Mouse (Mus musculus): ENCODE measurements around the gene Txnrd2.

Gene Txnrd2

DNA sequence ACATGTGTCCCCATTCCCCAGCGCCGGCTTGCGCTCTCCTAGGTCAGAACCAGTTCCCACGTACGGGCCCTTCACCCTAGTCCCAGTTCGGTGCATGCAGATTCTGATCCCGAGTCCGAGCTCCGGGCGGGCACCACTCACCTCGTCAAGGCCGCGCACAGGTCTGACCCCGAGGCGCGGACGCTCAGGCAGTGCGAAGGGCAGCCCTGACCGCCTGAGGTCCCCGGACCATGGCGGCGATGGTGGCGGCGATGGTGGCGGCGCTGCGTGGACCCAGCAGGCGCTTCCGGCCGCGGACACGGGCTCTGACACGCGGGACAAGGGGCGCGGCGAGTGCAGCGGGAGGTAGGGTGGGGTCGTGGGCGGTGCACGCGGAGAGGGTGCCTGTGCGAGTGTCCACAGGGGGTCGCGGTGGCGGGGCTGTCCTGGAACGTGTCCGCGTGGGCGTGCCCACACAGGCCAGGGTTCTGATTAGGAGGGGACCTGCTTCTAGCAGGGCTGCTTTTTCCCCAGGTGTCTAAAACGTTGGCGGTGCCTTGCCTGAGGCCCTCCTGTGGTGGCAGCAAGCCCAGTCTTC lies at the start of gene Txnrd2:
Txnrd2 (plus strand) TSS at position 170 of the 577 bp plus-strand sequence.
- peak; percentile 85 to 88 for DNase-seq

DNA sequence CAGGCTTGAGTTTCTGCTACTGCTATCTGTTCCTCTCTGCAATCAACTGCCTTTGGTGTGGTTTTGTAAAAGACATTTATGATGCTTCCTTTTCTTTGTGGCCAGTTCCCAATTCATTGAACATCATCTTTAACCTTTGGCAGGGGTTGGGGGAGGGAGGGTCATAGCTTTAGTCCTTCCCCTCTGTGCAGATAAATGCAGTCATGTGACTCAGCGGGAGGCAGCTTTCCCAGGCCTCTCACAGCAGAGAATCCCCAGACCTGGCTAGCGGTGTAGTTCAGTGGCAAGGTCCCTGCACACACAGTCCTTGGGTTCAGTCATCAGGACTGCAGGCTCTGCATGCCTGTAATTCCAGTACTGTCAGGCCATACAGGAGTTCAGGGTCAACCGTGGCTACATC lies 49.0 kb upstream of the Txnrd2 start:
- peak in 1 of 2 experiments; percentile 22 for DNase-seq

DNA sequence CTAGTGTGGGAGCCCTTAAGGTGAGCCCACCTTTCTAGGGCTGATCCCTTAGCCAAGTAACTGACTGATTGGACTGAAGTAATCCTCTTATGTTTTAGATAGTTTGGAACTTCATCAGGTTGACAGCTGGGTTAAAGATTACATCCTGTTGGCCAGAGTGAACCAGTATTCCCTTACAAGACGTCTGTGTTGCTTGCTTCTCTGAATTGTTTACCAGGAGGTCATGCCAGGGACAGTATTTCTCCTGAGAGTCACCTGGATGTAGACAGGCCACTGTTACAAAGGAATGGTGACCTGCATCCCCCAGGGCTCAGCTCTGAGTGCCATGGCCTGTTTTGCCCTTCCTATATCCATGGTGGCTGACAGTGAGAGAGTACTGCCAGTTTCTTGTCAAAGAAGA lies 47.7 kb upstream of the Txnrd2 start:
- no peak for DNase-seq

DNA sequence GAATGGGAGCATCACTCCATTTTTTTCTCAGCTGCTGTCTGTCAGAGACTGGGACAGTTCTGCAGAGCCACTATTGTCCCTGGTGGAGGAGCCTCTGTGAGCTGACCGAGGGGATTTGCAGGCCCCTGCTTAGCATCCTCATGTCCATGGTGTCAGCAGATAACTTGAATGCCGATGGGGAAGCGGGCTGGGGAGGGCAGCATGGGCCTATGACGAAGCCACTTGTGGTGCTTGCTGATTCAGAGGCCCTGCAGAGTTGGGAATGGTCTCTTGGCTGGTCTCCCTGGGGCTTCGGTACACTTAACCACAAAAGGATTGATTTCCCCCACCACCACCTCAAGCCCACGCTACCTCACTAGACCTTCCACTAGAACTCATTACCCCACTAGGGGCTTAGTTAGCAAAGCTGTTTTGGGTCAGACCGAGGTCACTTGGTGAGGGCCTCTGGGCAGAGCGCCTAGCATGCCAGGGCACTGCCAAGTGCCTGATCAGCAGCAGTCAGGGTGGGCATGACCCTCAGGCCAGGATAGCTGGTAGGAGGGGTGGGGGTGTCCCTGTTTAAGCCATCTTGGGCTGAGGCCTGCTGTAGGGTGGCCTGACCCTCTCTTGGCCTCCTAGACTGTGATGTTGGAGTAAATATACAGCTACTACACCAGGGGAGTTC lies 46.7 kb upstream of the Txnrd2 start:
- DNase-seq = peak in 1 of 2 experiments; percentile 37

DNA sequence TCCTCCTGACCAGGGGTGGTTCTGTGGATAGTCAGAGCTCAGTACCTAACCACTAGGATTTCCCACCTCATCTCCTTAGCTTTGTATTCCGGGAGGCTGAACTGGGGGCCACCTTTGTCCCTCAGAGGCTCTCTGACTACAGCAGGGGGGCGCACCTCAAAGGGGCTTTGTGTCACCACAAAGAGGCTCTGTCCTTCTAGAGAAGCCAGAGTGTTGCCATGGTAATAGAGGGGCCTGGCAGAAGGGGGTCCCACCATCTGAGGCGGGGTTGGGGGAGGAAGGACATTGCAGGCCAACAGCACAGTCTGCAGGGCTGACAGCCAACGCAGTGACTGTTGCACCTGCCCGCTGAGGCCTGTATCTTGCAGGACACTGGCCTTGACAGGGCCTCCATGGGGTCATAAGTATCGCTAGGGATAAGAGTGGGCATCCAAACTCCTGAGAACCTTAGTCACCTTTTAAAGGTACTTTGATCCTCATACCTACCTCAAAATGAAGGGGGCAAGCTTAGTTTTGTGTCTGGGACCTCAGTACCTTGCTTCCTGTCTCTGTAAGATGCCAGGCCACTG lies 45.6 kb upstream of the Txnrd2 start:
- DNase-seq = peak; percentile 73 to 81

DNA sequence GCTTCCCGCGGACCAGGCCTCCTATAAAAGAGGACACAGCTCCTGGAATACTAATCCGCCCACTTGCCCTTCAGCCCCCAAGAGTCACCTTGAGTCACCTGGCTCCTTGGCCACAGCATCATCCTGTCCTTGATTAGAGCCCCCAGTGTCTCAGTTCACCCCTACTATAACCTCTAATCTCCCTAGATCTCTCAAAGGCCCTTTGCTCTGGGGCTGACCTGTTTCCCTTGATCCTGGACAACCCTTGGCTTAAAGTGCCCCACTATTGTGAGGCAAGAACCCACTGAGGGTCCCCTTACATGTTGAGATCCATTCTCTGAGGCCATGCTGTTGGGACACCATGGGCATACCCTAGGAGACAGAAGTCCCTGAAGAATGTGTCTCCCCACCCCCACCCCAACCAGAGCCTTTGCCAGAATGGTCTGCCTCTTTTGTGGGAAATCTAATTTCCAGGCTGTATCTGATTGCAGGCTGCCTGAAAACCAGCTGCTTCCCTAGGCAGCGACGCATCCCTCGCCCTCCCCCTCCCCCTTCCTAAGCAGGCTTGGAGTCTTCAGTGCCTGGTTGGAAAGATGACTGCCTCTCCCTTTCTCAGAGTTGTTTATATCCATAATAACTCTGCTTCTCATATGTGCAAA lies 44.4 kb upstream of the Txnrd2 start:
- peak in 1 of 2 experiments; percentile 34 for DNase-seq

DNA sequence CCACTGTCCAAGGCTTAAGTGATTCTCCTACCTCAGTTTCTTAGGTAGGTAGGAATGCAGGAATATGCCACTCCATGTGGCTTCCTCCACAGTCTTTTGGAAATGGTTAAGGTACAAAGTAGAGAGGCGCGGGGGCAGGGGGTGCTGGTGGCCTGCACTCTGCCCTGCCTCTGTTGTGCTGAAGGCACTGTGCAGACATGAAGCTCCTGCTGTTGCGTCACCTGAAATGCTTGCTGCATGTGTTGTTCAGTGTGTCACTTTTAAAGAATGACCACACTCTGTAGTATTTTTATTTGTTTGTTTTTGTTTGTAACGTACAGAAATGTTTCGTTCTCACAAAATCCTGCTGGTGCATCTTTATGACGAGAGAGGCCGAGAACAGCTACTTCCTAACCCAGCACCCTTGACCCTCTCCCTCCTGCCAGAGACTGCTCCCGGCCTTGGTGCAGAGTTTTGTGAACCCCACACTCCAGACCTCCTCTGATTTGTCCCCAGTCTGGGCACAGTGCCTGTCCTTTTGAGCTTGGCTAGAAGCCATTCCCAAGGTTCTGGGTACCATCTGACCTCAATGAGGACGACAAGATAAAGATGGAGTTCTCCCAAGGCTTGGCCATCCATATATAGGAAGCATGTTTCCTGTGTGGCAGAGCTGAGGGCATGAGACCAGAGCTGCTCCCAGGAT lies 43.0 kb upstream of the Txnrd2 start:
- DNase-seq = peak; percentile 57 to 66

DNA sequence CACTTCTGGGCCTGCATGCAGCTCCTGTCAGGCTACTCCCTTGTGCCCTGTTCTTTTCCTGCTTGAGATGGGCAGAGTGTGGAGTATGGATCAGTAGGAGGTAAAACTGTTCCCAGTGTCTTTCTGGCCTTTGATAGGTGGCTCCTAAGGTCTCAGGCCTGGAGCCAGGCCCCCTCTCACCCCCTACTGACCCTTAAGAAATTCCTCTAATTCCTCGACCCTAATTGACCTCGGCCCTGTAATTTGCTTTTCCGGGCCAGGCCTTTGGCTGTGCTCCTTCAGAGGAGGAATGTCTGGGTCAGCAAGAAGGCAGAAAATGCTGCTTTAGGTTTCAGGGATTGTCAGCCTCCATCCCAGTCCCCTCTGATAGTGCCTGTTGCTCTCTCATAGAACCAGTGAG lies 42.4 kb upstream of the Txnrd2 start:
- DNase-seq = no peak

DNA sequence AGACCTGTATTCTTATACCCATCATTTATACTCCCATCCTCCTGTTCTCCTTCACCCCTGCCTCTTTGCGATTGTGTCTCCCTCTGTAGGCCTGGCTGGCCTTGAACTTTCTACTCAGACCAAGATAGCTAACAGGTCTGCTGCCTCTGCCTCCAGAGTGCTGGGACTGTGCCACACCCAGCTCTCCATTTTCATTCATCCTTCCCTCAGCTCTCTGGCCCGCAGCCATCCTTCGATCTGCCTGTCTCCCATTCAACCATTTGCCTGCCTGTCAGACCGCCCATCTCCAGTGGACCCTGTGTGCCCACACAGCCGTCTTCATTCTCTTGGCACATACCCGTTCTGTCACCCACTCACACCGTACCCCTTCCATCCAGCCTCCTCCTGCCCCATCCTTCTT lies 42.0 kb upstream of the Txnrd2 start:
- DNase-seq = peak; percentile 41 to 56

DNA sequence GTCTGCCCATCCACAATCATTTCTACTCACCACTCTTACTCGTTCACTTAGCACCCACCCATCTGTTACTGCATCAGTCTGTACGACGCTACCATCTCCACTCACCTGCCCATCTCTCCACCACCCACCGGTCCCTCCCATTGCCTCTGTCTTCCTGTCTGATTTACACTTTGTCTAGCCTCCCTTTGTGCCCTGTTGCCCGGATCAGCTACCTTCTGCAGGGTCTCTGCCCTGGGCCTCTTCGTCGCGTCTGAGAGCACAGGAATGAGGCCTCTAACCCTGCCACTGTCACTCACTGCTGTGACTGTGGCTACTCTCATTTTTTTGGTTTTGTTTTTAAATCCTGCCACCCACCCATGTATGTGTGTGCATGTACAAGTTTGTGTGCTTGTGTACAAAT lies 41.5 kb upstream of the Txnrd2 start:
- DNase-seq = no peak

DNA sequence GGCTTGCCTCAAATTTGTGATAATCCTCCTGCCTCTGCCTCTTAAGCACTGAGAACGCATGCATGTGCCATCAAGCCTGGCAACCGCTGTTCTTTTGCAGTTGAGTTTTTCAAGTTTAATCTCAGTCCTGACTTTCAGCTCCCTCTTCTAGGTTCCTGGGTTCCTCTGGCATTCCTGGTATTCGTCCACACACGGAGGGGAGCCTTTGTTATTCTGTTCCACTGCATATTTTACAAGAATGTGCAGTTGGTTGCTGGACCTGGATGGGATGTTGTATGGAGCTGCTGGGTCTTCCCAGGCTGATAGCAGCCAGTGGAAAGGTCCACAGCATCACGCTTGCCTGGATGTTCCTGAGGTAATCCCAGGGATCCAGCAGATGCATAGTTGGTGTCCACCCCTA lies 40.8 kb upstream of the Txnrd2 start:
- no peak for DNase-seq

DNA sequence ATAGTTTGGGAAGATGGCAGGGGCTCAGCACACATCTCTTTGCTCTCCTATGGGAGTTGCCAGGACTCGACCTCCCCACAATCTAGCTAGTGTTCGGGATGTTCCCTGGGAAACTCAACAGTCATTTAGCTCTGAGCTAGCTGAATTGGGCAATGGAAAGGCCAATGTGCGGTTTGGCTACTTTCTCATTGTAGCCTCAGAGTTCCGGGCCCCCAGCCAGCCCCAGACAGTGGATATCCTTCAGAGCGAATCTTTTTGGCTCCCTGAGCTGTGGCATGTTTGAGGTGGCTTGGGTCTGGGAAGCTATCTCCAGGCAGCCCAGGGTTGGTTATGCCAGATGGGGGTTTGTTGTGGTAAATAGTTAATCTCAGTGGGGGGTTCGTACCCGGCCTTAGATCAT lies 39.7 kb upstream of the Txnrd2 start:
- peak; percentile 76 to 81 for DNase-seq

DNA sequence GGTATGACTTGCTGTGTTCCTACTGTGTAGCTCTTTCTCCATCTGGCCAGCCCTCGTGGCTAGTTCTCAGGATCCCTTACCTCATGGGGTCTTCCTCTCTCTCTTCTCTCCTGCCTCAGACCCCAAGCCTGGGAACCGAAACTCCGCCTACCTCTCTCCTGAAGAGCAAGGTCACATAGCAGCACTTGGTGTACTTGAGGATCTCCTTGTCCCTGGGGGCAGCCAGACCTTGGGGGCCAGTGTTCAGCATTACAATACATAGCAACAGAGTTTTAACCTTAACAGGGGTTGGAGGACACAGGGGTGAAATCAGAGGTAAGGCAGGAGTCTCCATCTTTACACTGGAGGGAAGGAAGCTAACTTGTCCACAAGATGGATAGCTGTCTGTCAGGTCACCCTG lies 39.2 kb upstream of the Txnrd2 start:
- peak in 1 of 2 experiments; percentile 17 for DNase-seq

DNA sequence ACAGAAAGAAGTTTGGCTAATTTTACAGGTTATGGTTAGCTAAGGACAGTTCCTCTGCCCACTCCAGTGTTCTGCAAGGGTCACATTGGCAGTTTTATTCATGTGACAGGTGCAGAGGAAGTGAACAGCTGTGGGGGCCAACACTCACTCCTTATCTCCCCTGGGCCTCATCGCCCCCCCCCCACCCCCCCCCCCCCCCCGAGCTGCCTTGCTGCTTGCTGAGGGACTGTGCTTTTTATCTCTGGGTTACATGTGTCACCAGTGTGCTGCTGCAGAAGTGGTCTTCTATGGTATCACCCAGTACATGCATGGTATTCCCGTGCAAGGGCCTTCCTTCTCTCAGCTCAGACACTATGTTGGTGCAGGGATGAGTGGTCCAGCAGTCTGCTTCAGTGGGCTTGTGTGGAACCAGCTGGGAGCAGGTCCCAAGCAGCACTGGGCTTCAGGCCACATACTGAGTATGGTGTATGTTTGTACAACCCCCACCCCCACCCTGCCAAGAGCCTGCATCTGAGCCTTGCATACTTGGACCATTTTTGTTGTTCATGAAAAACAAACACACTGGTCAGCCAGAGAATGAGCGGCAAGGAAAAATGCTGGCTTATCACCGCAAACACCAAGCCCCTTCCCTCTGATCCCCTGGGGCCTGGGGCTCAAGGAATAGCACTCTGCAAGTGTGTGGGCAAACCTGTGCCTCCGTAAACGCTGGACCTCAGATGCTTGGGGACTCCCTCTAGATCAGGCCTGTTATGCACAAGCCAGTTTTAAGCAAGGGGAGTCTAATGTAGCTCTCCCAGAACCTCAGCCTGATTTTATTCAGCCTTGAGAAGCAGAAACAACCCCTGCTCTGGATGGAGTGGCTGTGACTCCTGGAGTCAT lies 38.2 kb upstream of the Txnrd2 start:
- peak in 1 of 2 experiments; percentile 20 for DNase-seq

DNA sequence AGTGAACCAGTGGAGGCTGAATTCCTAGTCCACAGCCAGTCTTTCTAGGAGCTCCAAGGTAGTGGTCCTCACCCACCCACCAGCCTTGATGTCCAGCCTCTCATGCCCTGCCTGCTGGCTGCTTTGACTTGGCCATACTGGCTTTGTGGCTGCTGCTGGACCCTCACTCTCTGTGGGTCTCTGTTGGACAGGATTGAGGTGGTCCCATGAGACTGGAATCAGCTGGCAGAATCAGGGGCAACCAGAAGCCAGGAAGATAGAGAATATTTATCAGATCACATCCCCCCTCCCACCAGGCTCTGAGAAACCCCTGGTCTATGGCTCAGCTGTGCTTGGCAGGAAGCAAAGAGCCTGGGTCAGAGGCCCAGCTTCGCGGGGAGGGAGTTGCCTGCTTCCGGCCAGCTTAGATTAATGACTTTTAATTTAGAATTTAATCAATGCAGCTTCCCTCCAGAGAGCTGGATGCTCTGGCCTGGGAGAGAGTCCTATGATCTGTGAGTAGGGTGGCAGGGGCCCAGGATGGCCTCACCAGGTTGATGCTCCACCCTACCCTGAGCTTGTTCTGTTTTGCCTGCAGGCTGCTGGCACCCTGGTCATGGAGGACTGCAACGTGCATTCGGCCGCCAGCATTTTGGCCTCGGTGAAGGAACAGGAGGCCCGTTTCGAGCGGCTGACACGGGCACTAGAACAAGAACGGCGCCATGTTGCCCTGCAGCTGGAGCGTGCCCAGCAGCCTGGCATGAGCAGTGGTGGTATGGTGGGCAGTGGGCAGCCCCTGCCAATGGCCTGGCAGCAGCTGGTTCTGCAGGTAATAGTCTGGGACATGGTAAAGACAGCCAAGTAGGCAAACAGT lies 37.4 kb upstream of the Txnrd2 start:
- peak; percentile 63 to 70 for DNase-seq

DNA sequence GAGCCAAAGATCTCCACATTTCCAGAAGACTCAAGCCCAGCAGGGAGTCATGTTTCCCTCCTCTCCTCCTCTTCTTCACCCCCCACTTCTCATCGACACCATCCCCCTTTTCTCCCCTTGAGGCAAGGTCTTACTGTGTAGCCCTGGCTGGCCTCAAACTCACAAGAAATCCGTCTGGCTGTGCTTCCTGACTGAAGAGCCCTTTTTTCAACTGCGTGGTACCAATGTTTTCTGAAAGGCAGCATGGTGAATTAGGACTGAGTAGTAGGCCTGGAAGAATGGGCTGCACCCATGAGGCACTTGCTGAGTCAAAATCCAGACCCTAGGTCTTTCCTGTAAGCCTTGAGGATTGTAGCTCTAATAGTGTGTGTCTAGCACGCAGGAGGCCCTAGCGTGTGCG lies 35.8 kb upstream of the Txnrd2 start:
- no peak for DNase-seq

DNA sequence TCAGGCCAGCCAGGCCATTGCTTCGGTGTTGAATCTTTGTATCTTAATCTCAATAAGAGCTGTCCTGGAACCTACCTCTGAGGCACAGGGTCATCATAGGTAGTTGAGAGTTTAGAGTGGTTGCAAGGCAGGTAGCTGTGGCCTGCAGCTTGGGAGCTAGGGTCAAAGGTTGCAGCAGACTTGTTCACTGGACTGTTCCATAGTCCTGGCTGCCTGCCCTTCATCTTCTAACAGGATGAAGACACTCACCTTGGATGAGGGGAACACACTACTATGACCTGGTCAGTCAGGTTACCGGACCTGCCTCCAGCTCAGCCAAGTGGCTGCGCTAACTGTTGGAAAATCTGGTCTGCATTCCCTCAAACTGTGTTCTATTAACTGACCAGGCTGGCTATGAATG lies 35.1 kb upstream of the Txnrd2 start:
- no peak for DNase-seq

DNA sequence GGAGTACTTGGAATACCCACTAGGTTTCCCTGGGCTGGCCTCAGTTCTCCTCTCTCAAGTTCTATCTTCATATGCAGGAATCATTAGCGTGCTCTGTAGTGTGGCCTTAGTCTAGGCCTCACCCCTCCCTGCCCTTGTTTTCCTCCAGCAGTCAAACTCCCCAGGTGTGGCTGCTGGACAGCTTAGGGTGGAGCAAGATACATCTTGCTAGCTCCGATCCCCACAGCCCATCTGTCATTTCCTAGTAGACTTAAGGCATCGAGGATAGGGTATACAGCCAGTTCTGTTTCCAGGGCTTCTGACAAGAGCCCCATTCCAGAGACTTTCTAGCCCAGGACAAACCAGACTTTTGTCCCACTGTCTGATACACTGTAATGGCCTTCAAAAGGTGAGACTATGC lies 34.5 kb upstream of the Txnrd2 start:
- peak in 1 of 2 experiments; percentile 4 for DNase-seq

DNA sequence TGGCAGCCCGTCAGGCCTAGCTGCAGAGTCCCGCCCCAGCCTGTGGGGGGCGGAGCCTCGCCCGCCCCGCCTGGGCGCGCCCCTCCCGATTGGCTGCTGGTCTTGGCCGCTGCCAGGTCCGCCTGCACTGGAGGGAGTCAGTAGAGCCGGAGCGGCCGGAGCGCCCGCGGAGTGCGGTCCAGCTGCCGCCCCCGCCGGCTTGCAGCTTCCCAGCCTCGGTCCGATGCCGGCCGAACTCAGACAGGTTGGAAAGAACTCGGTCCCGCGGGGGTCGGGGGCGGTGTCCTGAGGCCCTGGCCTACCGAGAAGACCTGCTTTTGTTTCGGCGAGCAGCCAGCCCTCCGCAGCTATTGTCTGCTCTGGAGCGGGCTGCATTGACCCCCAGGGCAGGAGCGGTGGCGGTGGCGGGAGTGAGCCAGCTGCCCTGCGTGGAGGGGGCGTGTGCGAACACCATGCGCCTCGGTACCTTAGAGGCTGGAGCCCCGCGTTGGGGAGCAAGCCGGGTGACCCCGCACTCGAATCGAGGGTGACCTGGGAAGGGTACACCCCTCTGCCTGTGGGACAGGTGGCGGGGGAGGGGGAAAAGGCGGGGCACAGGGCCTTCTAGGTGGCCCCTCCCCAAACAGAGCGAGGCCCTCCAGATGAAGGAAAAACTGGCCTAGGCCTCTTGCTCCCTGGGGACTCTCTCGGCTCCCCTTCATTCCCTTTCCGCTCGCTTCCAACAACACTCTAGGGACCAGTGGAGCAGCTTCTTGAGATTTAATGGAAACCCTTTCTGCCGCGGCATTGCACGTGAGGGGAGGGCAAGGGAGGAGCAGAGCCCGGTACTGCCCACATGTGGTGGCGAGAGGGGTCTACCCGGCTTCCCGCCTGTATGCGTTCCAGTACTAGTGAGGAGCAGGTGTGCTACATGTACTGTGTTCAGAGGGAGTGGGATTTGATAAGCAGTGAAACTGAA lies 33.4 kb upstream of the Txnrd2 start:
- peak; percentile 73 to 81 for DNase-seq

DNA sequence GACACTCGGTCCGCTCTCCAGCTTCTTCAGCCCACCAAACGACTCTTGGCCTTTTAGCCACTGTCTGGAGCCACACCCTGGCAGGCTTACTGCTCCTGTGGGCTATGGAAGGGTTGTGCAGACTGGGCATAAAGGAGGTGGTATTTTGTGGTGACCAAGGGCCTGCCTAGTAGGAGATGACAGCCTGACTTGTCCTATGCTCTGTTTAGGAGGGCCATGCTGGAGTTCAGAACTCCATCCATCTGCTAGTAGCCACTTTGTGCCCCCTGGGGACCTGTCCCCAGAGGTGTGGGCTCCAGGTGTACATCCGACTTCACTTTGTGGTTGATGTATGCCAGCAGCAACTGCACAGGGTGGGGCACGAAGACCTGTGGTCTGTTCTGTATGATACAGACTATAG lies 32.6 kb upstream of the Txnrd2 start:
- DNase-seq = peak in 1 of 2 experiments; percentile 10

All from cerebellum, postnatal 10 days (tissue).